Mouse (Mus musculus) frontal cortex, postnatal 10 days (tissue): Measurements from ENCODE around the gene Bok.

Source experiments
- DNase-seq, 2 experiments: peaks; one replicate each; pipeline ENCODE4 v3.0.0; 2022; ENCODE audit warnings: low spot score in 2 of 2, mixed read lengths in 1 of 2

Bok gene

GRCm38 (mm10) chr1:93689901-93690496 lies 4.5 kb downstream of the Bok start:
- no peak for DNase-seq

- DNase-seq = no peak
Measured at GRCm38 (mm10) chr1:93691106-93691505, 5.6 kb downstream of the Bok start.

GRCm38 (mm10) chr1:93691786-93692357 lies 6.4 kb downstream of the Bok start:
- no peak for DNase-seq

GRCm38 (mm10) chr1:93692773-93693172 lies 7.3 kb downstream of the Bok start:
- no peak for DNase-seq

GRCm38 (mm10) chr1:93693502-93693901 lies 8.0 kb downstream of the Bok start:
- DNase-seq = no peak

GRCm38 (mm10) chr1:93693943-93694342 lies 8.5 kb downstream of the Bok start:
- no peak for DNase-seq

- no peak for DNase-seq
Measured at GRCm38 (mm10) chr1:93694966-93695365, 9.5 kb downstream of the Bok start.

- DNase-seq = no peak
Measured at GRCm38 (mm10) chr1:93697317-93697716, 11.9 kb downstream of the Bok start.

- DNase-seq = peak; percentile 30 to 37
Measured at GRCm38 (mm10) chr1:93699159-93699558, 13.7 kb downstream of the Bok start.

- no peak for DNase-seq
Measured at GRCm38 (mm10) chr1:93702106-93702505, 16.6 kb downstream of the Bok start.

- no peak for DNase-seq
Measured at GRCm38 (mm10) chr1:93703472-93704048, 18.1 kb downstream of the Bok start.

- DNase-seq = no peak
Measured at GRCm38 (mm10) chr1:93704341-93704740, 18.9 kb downstream of the Bok start.

- no peak for DNase-seq
Measured at GRCm38 (mm10) chr1:93705389-93705788, 19.9 kb downstream of the Bok start.

- no peak for DNase-seq
Measured at GRCm38 (mm10) chr1:93716166-93716565, 30.7 kb downstream of the Bok start.

GRCm38 (mm10) chr1:93721557-93721956 lies 36.1 kb downstream of the Bok start:
- DNase-seq = no peak

GRCm38 (mm10) chr1:93724623-93725022 lies 39.2 kb downstream of the Bok start:
- DNase-seq = no peak

- DNase-seq = no peak
Measured at GRCm38 (mm10) chr1:93725665-93726064, 40.2 kb downstream of the Bok start.

- no peak for DNase-seq
Measured at GRCm38 (mm10) chr1:93726116-93726515, 40.7 kb downstream of the Bok start.

- DNase-seq = peak in 1 of 2 experiments; percentile 29
Measured at GRCm38 (mm10) chr1:93726974-93727373, 41.5 kb downstream of the Bok start.

- DNase-seq = no peak
Measured at GRCm38 (mm10) chr1:93731103-93731502, 45.6 kb downstream of the Bok start.

- no peak for DNase-seq
Measured at GRCm38 (mm10) chr1:93731880-93732281, 46.4 kb downstream of the Bok start.

- no peak for DNase-seq
Measured at GRCm38 (mm10) chr1:93735859-93736258, 50.4 kb downstream of the Bok start.

- DNase-seq = no peak
Measured at GRCm38 (mm10) chr1:93737711-93738110, 52.3 kb downstream of the Bok start.
